Mouse (Mus musculus): ENCODE results near the gene Chsy1.

Chsy1 gene

GRCm38 (mm10) chr7:66108961-66109854 is at the start of gene Chsy1:
Gene Chsy1 (plus strand): TSS chr7:66109515.
- DNase-seq (ENCODE audit: low spot score in 2 of 2): peak; percentile 73 to 83

DNA sequence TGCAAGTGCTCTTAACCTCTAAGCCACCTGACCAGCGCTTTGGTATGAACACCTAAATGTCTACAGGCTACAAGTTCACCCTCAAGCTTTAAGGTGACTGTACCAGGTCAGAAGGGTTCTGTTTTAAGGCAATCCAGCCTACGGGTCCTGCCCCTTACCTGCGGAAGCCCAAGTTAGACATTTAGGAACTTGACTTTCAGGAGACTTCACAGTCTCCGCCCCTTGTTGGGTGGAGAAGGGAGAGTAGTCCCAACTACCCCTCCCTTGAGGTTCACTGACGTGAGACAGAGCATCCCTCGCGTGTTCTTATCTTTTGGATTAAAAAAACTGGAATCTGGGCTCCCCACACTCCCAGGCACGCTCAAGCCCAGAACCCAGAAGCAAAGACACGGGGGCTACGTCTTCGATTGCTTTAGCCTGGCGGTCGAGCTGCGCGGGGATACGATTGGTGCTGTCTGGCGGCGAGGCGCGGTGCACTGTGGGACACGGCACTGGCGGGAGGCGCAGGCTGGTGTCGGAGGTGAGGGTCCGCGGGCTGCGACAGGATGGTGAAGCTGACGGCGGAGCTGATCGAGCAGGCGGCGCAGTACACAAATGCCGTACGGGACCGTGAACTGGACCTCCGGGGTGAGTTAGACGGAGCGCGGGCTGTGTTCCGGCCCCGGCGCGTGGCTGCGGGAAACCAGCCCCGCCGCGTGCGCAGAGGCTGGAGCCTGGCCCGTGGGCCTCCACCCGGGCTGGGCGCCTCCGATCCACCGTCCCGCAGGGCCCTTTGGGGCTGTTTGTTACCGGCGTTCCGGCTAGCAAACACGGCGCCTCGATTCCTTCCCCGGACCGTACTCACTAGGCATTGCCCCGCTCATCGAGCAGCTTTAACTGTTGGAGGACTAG is 49.0 kb upstream of the Chsy1 start:
- DNase-seq (ENCODE audit: low spot score in 2 of 2): peak; percentile 74 to 82

DNA sequence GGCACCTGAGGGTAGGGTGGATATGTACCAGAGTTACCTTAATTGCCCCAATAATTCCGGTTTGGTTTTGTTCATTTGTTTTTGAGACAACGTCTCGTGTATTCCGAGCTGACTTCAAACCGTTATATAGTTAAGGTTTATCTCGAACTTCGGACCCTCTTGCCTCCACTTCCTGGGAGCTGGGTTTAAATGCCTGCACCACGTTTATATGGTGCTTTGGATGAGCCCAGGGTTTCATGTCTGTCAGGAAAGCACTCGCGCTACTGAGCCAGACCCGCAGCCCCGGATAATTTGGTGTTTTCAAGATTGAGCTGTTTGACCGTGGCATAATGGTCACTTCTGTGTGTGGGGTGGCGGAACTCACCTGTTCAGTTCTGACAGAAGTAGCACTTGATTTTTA is 48.3 kb upstream of the Chsy1 start:
- DNase-seq (ENCODE audit: low spot score in 2 of 2): no peak

DNA sequence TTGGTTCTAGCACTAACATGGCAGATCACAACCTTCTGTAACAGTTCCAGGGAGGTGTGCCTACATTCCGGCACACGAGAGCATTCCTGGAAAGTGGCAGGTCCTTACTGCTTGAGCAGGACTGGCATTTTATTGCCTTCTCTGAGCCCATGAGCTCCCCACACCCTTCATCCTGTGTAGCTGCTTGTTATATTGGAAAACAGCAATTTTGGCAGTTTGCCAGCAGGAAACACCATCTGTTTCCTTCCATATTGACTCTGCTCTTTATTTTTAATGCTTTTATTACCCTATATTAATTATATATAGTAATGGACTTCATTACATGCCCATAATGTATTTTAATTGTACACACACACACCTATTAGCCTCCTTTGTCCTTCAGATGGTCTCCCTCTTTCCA is 32.9 kb upstream of the Chsy1 start:
- DNase-seq (ENCODE audit: low spot score in 2 of 2): no peak

DNA sequence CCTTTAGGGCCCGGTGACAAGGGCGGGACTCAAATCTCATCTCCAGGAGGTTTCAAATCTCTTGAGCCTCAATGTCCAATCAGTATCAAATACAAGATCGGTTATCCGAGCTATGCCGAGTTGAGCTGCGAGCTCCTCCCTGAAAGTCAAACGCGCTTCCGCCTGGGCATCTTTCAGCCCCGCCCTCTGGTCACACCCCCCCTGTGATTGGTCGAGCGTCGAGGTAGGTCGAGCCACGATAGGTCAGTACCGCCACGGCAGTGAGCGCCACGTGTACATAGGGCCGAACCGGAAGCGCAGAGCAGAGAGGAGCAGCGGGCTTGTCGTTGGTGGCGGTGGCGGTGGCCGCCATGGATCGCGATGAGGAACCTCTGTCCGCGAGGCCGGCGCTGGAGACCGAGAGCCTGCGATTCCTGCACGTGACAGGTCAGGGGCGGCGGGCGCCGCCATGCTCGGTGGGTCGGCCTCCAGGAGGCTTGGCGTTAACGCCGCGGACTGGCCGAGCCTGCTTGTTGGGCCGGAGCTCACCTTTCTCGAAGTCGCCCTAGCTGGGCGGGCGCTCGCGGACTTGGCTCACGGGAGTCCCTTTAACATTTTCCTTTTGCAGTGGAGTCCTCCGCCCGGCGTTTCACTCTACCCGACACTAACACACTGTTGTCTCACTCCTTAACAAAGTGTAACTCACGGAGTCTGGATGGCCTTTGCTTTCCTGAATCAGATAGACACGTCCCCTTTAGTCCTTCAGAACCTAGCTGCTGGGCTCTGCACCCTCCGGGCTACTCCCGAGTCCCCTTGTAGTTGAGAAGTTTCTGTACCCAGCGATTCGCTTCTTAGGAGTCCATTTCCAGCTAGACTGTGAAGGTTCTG is 29.7 kb upstream of the Chsy1 start, which contains the start of gene Selenos:
Gene Selenos, plus strand, starts transcription at position 286 of the 867 bp plus-strand sequence.
- peak; percentile 91 to 92 for DNase-seq (ENCODE audit: low spot score in 2 of 2)

GRCm38 (mm10) chr7:66080231-66080613 is 29.1 kb upstream of the Chsy1 start:
- DNase-seq (ENCODE audit: low spot score in 2 of 2): no peak

DNA sequence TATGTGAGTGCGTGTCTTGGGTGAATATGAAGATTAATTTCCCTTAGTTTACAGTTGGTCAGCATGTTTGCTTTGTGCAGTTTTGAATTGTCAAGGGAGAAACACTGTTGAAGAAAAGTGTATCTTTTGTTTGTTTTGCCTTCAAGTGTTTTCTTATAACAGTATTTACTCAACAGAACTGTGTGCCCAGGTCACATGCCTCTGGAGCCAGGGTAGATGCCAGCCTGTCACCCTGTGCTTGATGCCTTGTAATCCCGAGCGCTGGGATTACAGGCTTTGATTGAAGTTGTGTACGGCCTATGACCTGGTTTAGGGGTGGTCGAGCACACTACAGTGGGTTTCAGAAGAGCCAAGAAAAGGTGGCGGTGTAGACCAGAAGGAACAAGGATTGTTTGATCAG is 25.6 kb upstream of the Chsy1 start:
- DNase-seq (ENCODE audit: low spot score in 2 of 2): no peak

DNA sequence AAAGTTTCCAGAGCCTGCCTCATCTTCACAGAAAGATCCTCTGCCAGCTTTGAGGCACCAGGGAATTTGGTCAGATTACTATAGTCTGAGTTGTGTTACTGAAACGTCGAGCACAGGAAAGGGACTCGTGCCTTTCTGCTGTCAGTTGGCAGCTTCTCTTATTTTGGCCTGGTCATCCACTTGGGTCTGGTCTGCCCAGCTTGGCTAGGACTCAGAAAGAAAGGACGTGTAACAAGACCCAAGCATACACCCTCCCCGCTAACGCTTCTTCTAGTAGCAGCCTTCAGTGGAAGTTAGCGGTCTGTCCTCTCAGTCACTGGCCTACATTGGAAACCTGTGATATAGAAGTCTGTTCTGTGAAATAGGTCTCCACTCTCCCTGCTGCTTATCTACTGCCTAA is 24.8 kb upstream of the Chsy1 start:
- no peak for DNase-seq (ENCODE audit: low spot score in 2 of 2)

GRCm38 (mm10) chr7:66087652-66088051 is 21.7 kb upstream of the Chsy1 start:
- no peak for DNase-seq (ENCODE audit: low spot score in 2 of 2)

- DNase-seq (ENCODE audit: low spot score in 2 of 2): no peak
Observed at GRCm38 (mm10) chr7:66088077-66088476, 21.2 kb upstream of the Chsy1 start.

- no peak for DNase-seq (ENCODE audit: low spot score in 2 of 2)
Observed at GRCm38 (mm10) chr7:66090676-66091190, 18.6 kb upstream of the Chsy1 start.

GRCm38 (mm10) chr7:66091553-66091952 is 17.8 kb upstream of the Chsy1 start:
- DNase-seq (ENCODE audit: low spot score in 2 of 2): no peak

- no peak for DNase-seq (ENCODE audit: low spot score in 2 of 2)
Observed at GRCm38 (mm10) chr7:66092656-66093055, 16.7 kb upstream of the Chsy1 start.

DNA sequence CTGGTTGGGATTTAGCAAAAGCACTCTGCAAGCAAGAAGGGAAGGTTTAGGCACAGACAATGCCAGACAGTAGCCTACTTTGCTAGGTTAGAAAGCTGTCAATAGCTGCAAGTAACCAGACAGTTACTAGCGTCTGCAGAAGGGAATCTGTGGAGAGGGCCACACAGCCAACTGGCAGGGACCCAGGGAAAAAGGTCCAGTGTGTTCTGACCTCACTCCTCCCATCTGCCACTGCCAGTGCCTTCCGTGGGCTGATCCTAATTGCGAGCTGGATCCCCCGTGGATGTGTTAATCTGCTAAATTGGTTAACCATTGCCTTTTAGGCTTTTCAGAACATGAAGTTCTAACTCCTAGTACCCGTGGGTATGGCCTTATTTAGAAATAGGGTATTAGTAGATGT is 15.2 kb upstream of the Chsy1 start:
- DNase-seq (ENCODE audit: low spot score in 2 of 2): no peak

DNA sequence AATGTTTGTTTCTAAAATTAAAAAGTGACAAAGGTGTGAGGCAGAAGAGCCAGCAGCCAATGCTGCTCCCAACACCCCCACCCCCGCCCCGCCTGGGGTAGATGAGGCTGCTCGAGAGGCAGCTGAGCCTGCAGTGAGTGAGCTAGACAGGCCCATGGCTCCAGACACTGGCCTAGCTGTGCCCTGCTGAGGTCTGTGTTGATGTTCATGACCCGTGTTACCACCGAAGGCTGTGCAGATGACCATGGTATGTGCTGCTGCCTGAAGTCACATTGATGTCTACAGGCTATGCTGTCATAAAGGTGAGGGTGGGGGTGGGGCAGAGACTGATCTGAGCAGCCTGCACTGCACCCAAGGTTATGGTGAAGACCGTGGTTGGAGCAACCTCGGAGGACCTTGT is 10.5 kb upstream of the Chsy1 start:
- DNase-seq (ENCODE audit: low spot score in 2 of 2): no peak

DNA sequence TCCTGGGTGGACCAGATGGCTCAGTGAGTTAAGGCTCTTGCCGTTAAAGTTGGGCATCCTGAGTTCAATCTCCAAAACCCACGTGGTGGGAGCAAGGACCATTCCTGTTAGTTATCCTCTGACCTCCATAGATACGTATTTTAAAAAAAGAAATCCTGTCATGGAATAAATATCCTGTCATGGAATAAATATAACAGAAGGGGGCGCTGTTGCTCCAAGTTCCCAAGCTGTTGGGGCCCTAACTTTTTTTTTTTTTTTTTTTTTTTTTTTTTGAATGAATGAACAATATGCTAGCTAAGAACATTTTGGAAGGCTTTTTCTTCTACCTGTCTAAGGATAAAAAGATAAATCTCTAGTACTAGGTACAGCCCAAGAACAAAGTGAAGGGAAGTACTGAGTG is 7.4 kb upstream of the Chsy1 start:
- DNase-seq (ENCODE audit: low spot score in 2 of 2): no peak

DNA sequence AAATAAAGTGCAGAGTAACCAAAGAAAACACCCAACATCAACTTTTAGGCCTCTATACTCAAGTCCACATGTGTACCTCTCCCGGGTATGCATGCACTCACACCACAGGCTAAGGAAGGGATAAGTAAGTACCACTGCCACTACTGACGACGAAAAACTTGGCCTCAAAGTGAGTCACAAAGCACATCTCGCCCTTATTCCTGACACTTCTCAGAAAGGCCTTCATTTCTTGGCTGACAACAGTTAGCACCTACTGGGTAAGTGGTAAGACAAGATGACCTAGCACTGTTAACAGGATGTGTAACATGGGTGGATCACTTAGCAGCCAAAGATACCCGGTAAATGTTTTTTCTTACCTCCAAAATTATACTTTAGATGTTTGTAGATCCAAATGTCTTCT is 4.8 kb upstream of the Chsy1 start:
- DNase-seq (ENCODE audit: low spot score in 2 of 2): no peak

DNA sequence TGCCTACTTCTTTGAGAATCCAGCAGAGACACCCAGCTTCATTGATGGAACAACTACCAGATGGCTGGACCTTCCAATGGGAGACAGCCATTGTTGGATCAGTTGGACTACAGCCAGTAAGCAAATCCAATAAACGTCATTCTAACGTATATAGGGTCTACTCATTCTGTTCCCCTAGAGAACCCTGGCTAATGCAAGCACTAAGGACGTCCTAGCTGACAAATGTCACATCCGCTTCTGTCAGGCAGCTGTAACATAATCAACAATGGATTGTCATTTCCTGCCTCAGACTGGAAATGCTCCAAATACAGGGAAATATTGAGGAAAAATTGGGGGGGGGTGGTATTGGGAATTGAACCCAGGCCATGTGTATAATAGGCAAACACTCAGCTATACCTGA is 3.5 kb upstream of the Chsy1 start:
- no peak for DNase-seq (ENCODE audit: low spot score in 2 of 2)

DNA sequence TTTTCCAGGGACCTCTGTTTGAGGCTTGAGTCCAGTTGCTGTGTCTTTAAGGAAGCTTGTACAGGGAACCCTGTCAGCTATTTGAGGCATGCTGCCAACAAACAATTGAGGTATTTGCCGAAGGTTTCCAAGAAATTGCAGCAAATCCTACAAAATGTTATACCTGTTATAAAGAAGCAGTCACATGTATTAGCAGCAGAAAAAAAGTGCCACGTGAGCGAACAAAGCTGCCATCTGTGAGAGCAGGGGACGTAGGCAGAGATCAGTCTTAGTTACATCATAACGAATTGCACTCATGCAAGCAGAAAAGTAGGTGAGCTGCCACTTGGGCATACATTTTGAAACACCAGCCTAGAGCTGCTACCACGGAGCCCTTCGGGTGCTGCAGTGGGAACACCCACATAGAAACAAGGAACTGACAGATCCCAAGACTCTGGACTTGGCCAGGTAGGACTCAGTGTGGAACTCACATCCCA is 2.7 kb upstream of the Chsy1 start:
- no peak for DNase-seq (ENCODE audit: low spot score in 2 of 2)

- DNase-seq (ENCODE audit: low spot score in 2 of 2): no peak
Observed at GRCm38 (mm10) chr7:66107206-66107605, 2.1 kb upstream of the Chsy1 start.

- DNase-seq (ENCODE audit: low spot score in 2 of 2): no peak
Observed at GRCm38 (mm10) chr7:66107930-66108329, 1.4 kb upstream of the Chsy1 start.

Data from spleen, postnatal 14 days (tissue).